Mouse (Mus musculus) stomach, embryonic 16.5 days (tissue): ENCODE measurements around the gene Cox4i2. TPM values are rescaled to one million over a fixed set of nuclear protein-coding genes. Genes with fewer than 3 reads are reported as not detected.
A peak's percentile ranks its signal among the peaks of the same experiment; 100 is the strongest.

Experiments
- ATAC-seq: fragments of 200-750 bp; cut with Nextera tagmentation; 2 replicates; pipeline ENCODE4 v1.8.0; 2017; ENCODE audit warnings: moderate number of reproducible peaks, moderate TSS enrichment; ENCODE audit not compliant: insufficient read depth, low FRiP score
- H3K27ac ChIP-seq: fragments of 300-500 bp; sonication (generic); 2 replicates; pipeline ENCODE4 v1.5.1; 2014; ENCODE audit warnings: low read length
- H3K27me3 ChIP-seq: fragments of 300-500 bp; sonication (generic); 2 replicates; pipeline ENCODE4 v1.6.1; 2014; ENCODE audit warnings: low read length, control low read depth, mixed read lengths; ENCODE audit not compliant: control insufficient read depth, insufficient read depth
- H3K36me3 ChIP-seq: fragments of 300-500 bp; sonication (generic); 2 replicates; pipeline ENCODE4 v1.6.1; 2014; ENCODE audit warnings: low read length; ENCODE audit not compliant: control insufficient read depth, insufficient read depth
- H3K4me1 ChIP-seq: fragments of 300-500 bp; sonication (generic); 2 replicates; pipeline ENCODE4 v1.6.1; 2014; ENCODE audit warnings: low read length, control low read depth, mixed read lengths; ENCODE audit not compliant: control insufficient read depth, insufficient read depth
- H3K4me2 ChIP-seq: fragments of 300-500 bp; sonication (generic); 2 replicates; pipeline ENCODE4 v1.6.1; 2014; ENCODE audit warnings: low read depth, low read length, mixed read lengths
- H3K4me3 ChIP-seq: fragments of 300-500 bp; sonication (generic); replicated peaks from 2 replicates; pipeline ENCODE4 v1.5.1; 2014; ENCODE audit warnings: mild to moderate bottlenecking, low read length
- H3K9ac ChIP-seq: fragments of 300-500 bp; sonication (generic); 2 replicates; pipeline ENCODE4 v1.6.1; 2014; ENCODE audit warnings: low read length
- H3K9me3 ChIP-seq: fragments of 300-500 bp; sonication (generic); replicated peaks from 2 replicates; pipeline ENCODE4 v1.6.1; 2016; ENCODE audit warnings: low read length, control low read depth; ENCODE audit not compliant: control insufficient read depth
- WGBS: fragments of 180-500 bp; shearing (Covaris S2); extraction: QIAGEN DNeasy Blood & Tissue Kit; methylation state at CpG from one replicate; pipeline ENCODE4 v1.1.7; 2014; 5-methylcytosine and 5-hydroxymethylcytosine counted together
- polyA plus RNA-seq: library from polyadenylated mRNA; unstranded; fragments of >200 nt; fragmentation: Nextera tagmentation; extraction: Ambion mirVana; gene quantifications from 2 replicates; pipeline ENCODE4 v1.2.1, GENCODE M21; 2015

Gene Cox4i2
- polyA plus RNA-seq, 1 experiment from 2014 or later, result 21.3 TPM

DNA sequence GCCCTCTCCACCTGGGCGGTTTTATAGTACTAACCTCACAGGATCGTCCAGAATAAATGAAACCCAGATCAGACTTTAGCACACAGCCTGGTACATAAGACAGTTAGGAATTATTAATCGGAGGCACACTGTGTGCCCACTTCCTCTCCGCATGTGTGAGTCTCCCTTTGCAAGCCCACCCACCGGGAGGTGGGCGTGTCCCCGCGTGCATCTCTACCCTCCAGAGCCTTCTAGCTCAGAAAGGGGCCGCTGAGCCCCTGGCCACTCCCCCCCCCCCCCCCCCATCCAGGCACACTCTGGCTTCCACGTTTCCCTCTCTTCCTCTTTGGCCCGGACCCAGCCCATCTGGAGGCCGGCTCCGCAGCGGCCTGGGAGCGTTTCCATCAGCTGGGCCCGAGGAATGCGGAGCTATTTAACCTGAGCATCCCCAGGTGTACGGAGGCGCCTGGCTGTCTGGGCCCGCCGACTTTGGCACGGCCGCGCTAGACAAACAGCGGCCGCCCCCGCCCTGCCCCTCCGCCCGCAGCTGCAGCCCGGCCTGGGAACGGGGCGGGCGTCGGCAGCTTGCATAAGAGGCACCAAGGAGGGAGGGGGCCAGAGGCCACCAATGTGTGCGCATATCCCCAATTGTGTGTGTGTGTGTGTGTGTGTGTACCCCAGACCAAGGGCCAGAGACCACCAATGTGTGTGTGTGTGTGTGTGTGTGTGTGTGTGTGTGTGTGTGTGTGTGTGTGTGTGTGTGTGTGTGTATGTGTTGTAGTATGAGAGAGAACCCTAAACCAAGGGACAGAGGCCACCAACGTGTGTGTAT is 14.7 kb upstream of the Cox4i2 start:
- H3K4me2 ChIP-seq, result peak overlapping the region; percentile 89
- no peaks in the 10 kb centered on the region for H3K36me3 ChIP-seq
- H3K9ac ChIP-seq, result peak overlapping the region; percentile 89
- H3K27me3 ChIP-seq, result no peaks in the 10 kb centered on the region
- peak overlapping the region; percentile 67 for H3K4me3 ChIP-seq
- no peaks in the 10 kb centered on the region for H3K9me3 ChIP-seq
- peak; percentile 68 for ATAC-seq
- WGBS, result under 1% methylated on average over 35 of the region's 36 CpGs
- peaks cover 48% of the 10 kb centered on the region for H3K4me1 ChIP-seq
- H3K27ac ChIP-seq, result peak overlapping the region; percentile 97

DNA sequence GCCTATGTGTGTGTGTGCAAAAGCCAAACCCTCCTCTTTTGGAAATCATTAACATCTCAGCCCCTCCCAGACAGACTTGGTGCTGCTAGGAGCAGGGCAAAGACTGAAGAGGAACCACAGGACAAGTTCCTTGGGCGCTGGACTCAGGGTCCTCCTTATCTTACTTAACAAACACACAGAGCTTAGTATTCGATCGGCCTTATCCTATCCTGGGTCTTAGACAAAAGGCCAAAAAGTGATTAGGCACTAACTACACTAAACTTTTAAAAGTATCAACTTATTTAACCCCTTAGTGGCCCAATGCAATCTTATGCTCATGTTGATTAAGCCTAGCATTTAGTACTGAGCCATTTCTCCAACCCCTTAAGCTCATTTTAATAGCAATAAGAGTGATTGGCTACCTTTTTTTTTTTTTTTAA is 14.1 kb upstream of the Cox4i2 start:
- Histone ChIP-seq H3K9ac (no peak overlapping the region; the same call in 1 of the 2 replicates), H3K27me3 (no peaks in the 10 kb centered on the region), H3K4me3 (no peak overlapping the region; the same call in 1 of the 2 replicates), H3K36me3 (no peaks in the 10 kb centered on the region), H3K9me3 (no peaks in the 10 kb centered on the region), H3K4me2 (peak overlapping the region; percentile 89), H3K4me1 (peaks cover 42% of the 10 kb centered on the region), H3K27ac (peak overlapping the region; percentile 97)
- ATAC-seq, result peak; percentile 48
- WGBS, result 7% methylated on average over 3 of the region's 3 CpGs

DNA sequence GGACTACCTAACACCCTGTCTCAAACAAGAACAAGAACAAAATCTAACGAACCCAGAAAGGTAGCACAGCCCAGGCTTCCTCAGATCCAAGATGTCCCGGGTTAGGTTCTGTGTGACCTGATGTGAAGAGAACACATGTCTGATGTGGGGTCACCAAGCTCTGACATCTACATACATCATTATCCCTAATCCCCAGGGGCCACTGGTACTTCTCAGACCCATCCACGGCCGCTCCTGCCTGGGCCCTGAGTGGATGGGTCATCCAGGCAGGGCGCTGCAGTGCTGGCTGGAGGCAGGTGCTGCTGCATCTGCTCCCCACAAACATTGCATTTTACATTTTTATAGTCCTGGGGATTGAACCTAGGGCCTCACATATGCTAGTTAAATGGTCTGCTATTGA is 13.5 kb upstream of the Cox4i2 start:
- Histone ChIP-seq H3K36me3 (no peaks in the 10 kb centered on the region), H3K4me1 (peaks cover 41% of the 10 kb centered on the region), H3K4me2 (no peak overlapping the region), H3K27ac (peak overlapping the region; percentile 97), H3K4me3 (no peak overlapping the region), H3K9me3 (no peaks in the 10 kb centered on the region), H3K9ac (0 out of 2 replicates have a peak overlapping the region, but pooled peaks have one; percentile 36), H3K27me3 (no peaks in the 10 kb centered on the region)
- no peak for ATAC-seq
- 58% methylated on average over 5 of the region's 5 CpGs for WGBS

DNA sequence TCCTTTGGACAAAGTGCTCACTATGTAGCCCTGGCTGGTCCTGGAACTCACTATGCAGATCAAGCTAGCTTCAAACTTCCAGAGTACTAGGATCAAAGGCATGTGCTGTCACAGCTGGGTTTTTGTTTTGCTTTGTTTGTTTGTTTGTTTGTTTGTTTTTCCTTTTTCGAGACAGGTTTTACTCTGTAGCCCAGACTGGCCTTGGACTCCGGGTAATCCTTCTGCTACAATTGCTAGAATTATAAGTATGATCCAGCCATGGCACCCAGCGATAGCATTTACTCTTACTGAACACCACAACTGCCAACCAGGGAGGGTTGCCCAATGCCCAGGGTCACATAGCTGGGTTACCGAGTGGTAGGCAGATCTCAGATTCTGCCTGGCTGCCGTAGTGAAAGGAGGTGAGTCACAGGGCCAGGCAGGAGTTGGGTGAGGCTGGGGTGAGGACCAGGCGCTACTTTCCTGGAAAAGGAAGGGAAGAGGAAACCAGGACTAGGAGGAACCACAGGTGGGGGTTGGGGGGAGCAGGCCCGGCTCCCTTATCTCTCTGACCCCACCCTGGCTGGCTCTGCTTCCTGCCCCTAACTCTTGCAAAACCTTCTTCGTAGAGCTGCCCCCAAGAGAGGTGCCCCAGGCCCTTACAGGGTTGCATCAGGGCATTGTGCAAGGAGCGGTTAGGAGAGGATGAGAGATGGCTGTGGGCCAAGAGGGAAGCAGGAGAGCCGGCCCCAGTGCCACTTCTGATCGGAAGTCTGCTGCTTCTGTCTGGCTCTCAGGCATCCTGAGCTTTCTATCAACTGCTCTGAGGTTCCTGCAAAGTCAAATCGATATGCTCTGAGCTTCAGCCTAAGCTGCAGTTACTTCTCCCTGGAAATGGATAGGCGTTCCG is 12.6 kb upstream of the Cox4i2 start:
- Histone ChIP-seq H3K4me1 (peaks cover 41% of the 10 kb centered on the region), H3K4me3 (no peak overlapping the region), H3K36me3 (no peaks in the 10 kb centered on the region), H3K27ac (peak overlapping the region; percentile 97), H3K9ac (peak overlapping the region; percentile 31; the same call in 1 of the 2 replicates), H3K4me2 (peak overlapping the region; percentile 28), H3K27me3 (no peaks in the 10 kb centered on the region), H3K9me3 (no peaks in the 10 kb centered on the region)
- WGBS, result 25% methylated on average over 14 of the region's 14 CpGs
- peak; percentile 46 for ATAC-seq

DNA sequence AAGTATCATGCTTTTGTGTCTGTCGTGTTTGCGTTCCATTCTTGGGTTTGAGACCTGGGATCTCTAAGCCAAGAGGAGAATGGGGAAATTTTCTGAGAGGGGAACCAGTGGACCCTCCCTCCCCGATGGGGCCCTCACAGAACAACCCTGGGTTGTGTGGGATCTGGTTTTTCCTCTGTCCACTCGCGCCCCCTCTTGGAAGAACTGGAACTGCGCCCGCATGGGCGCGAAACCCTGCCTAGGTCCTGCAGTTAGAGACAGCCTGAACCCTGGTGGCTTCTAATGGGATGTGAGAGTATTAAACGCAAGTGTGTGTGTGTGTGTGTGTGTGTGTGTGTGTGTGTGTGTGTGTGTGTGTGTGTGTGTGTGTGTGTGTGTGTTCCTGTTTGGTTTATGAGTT is 11.5 kb upstream of the Cox4i2 start:
- WGBS, result 26% methylated on average over 10 of the region's 10 CpGs
- peak; percentile 22; the same call in 1 of the 2 replicates for ATAC-seq
- Histone ChIP-seq H3K4me1 (peaks cover 41% of the 10 kb centered on the region), H3K36me3 (no peaks in the 10 kb centered on the region), H3K9ac (no peak overlapping the region), H3K4me3 (no peak overlapping the region), H3K9me3 (no peaks in the 10 kb centered on the region), H3K27ac (peak overlapping the region; percentile 97), H3K27me3 (no peaks in the 10 kb centered on the region), H3K4me2 (peak overlapping the region; percentile 28)

DNA sequence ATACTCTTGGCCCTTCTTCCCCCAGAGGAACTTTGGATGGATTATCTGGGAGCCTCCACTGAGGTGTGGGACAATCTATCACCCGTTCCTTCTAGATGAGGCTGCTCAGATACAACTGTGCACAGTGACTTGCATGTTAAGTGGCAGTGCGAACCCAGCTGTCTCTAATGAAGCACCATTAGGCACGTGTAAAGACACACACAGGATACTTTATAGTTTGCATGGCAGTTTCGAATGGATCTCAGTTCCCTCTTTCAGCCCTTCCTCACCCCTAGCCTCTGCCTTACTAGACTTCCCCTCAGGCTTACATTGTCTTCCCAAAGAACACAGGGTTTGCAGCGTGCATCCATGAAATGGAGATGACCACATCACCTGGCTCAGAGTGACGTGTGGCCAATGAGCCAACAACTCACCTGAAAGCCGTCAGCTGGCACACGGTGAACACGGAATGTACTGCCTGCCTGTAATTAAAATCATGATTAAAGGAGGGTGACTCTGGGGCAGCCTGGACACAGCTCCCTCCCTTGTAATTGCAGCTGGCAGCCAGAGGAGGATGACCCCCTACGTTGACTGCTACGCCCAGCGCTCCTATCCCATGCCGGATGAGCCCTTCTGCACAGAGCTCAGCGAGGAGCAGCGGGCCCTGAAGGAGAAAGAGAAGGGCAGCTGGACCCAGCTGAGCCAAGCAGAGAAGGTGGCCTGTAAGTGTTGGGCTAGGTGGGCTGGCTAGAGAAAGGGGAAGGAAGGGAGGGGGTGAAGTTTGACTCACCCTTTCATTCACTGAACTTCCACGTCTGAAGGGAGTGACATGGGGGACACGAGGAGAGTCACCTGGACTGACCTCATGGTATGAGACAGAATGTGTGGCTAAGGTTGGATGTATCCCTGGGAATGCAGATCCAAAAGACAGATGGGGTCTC is 2.8 kb downstream of the Cox4i2 start:
- 77% methylated on average over 17 of the region's 17 CpGs for WGBS
- H3K4me3 ChIP-seq, result no peak overlapping the region
- H3K27ac ChIP-seq, result no peak overlapping the region
- no peaks in the 10 kb centered on the region for H3K27me3 ChIP-seq
- H3K36me3 ChIP-seq, result no peaks in the 10 kb centered on the region
- ATAC-seq, result no peak
- H3K9me3 ChIP-seq, result no peaks in the 10 kb centered on the region
- H3K9ac ChIP-seq, result no peak overlapping the region
- peaks cover 9% of the 10 kb centered on the region for H3K4me1 ChIP-seq
- no peak overlapping the region for H3K4me2 ChIP-seq

DNA sequence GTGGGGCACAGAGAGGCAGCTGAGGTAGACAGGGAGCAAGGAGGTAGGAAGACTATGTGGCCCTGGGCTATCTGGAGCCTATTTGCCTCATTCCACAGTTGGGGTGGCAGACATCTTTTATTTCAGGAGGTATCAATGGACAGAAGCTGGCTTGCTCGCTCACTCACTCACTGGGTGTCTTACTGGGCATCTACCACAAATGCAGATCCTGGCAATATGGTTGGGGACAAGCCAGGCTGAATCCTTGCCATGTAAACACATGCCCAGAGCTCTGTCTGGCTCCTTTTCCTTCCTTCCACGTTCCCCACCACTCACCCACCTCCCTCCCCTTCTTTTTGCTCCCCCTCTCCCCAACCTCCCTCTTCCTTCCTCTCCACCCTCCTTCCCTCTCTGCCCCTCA is 3.5 kb downstream of the Cox4i2 start:
- H3K27ac ChIP-seq, result no peak overlapping the region

DNA sequence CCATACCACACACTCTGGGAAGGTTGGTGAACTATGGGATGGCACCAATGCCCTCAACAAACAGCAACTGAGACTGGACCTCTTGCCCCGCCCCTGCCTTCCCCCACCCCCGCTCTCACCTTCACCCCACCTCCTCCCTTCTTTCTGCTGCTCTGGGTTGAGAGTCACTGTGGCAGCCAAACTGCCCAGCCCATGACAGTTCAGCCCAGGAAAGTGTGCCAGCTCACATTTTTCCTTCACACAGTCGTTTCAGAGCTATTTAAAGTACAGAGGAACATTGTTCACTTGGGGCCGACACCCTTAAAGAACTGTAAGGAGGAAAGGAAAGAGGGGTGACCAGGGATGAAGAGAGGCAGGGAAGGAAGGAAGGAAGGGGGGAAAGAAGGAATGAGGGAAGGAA is 4.4 kb downstream of the Cox4i2 start:
- WGBS, result 40% methylated on average over 4 of the region's 4 CpGs
- Histone ChIP-seq H3K27ac (no peak overlapping the region), H3K4me2 (no peak overlapping the region), H3K4me1 (peaks cover 9% of the 10 kb centered on the region), H3K4me3 (no peak overlapping the region), H3K27me3 (no peaks in the 10 kb centered on the region), H3K36me3 (no peaks in the 10 kb centered on the region), H3K9me3 (no peaks in the 10 kb centered on the region), H3K9ac (no peak overlapping the region)
- ATAC-seq, result no peak

More for the DNA sequence above, 3.5 kb downstream of the Cox4i2 start:
- 46% methylated on average over 2 of the region's 2 CpGs for whole genome bisulfite sequencing
- Histone ChIP-seq H3K27me3 (no peaks in the 10 kb centered on the region), H3K4me3 (no peak overlapping the region), H3K36me3 (no peaks in the 10 kb centered on the region), H3K9me3 (no peaks in the 10 kb centered on the region), H3K4me1 (peaks cover 9% of the 10 kb centered on the region), H3K9ac (no peak overlapping the region), H3K4me2 (no peak overlapping the region)
- no peak for ATAC-seq
